Mouse (Mus musculus): ENCODE data around the gene Lipk. TPM values are rescaled to one million over a fixed set of nuclear protein-coding genes. Genes with fewer than 3 reads are reported as not detected.

Gene Lipk
- total RNA-seq, 2 experiments from 2014 or later: not detected

Small RNA genes within 50 kb of the gene (microRNA-seq; reads per million reads assigned to microRNA genes)
- gene Gm23334: 0 reads per million in 2 experiments

Other genes with a start within 250 kb of the Lipk start
- 1 to 10 TPM; 5.4 to 5.5 TPM for gene Lipo3, start 246.3 kb upstream of the Lipk start, total RNA-seq (2021)
- gene Lipo1, start 220.8 kb upstream of the Lipk start, total RNA-seq (2021): not detected
- not detected for gene Lipf, start 47.1 kb upstream of the Lipk start, total RNA-seq (2021)
- gene Lipn, start 59.1 kb downstream of the Lipk start, total RNA-seq (2021): not detected
- not detected for gene Lipm, start 92.6 kb downstream of the Lipk start, total RNA-seq (2021)
- under 1 TPM in 1 of 2 experiments, not detected in 1; 0.21 TPM for gene Ankrd22, start 157.8 kb downstream of the Lipk start, total RNA-seq (2021)
- gene Stambpl1, start 183.9 kb downstream of the Lipk start, total RNA-seq (2021): 10 to 100 TPM; 15.2 to 19.7 TPM
- gene Acta2, start 247.3 kb downstream of the Lipk start, total RNA-seq (2021): 10 to 100 TPM; 14.2 to 15.5 TPM